Mouse (Mus musculus): ENCODE data around the gene Elane. TPM values are rescaled to one million over a fixed set of nuclear protein-coding genes. Genes with fewer than 3 reads are reported as not detected.

The Elane gene
- total RNA-seq, 2 experiments from 2014 or later = not detected

DNA sequence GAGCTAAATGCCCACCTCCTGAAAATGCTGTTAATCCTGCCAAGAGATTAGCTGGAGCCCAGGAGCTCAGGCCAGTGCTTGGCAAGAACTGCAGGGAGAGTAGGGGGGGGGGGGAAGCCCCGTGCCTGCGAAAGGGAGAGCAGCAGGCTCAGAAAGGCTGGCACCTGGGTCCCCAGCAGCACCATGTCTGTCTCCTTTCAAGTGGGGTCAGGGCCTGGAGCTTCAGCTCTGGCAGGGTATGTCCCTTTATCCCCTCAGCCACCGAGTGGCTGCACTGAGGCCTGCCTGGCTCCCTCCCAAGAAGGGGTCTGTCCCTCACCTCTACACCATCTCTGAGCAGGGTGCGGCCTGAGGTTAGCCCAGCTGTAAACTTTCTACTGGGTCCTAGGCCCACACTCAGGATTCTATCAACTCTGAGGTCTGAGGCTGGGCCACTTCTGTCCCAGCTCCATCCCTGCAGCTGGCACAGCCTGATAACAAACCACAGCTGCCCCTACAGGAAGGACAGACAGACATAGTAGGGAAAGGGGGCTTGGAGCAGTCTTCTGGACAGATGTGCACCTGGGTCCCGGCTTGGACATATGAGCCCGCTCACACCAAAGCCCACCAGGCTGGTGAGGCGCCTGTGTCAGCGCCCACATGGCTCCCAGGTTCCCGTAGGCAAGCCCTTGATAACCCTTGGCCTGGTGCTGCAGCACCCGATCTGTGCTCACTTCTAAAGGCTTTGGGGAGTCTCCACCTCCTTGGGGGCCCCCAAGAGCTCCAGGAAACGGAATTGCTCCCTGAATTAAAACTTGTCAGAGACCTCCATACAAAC, 28.3 kb downstream of the Elane start:
- DNase-seq (ENCODE audit: low spot score) = no peak

DNA sequence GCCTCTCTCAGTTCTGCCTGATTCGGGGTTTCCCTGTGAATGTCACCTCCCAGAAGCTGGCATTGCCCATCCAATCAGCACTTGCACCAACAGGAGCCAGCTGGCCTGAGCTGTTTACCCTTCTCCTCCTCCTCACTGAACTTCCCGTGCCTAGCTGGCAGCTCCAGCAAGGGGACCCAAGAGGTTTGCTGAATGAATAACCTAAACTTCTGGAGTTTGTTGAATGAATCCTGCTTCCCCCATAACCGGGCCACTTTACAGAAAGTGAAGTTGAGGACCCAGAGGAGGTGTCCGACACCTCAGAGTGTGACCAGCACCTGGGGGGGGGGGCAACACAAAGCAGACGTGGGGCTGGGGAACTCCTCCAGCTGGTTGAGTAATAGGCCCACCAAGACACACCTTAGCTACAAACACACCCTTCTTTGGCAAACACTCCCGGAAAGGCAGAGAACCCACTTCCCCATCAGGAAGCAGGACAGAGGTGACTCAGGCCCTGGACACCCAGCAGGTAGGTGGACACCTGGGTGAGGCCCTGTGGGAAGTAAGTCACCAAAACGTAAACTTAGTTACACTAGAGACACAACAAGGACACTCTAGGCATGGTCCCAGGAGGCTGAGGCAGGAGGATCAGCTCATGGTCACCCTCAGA, 29.0 kb downstream of the Elane start:
- DNase-seq (ENCODE audit: low spot score) = no peak

GRCm38 (mm10) chr10:79916081-79916480, 30.0 kb downstream of the Elane start:
- DNase-seq (ENCODE audit: low spot score) = no peak

GRCm38 (mm10) chr10:79916808-79917531, 30.9 kb downstream of the Elane start, which contains the start of gene Kiss1r:
Kiss1r (plus strand) TSS chr10:79916971.
- DNase-seq (ENCODE audit: low spot score) = peak; percentile 85

GRCm38 (mm10) chr10:79917532-79918100, 31.6 kb downstream of the Elane start:
- no peak for DNase-seq (ENCODE audit: low spot score)

GRCm38 (mm10) chr10:79918231-79919078, 32.4 kb downstream of the Elane start:
- no peak for DNase-seq (ENCODE audit: low spot score)

- no peak for DNase-seq (ENCODE audit: low spot score)
Measured at GRCm38 (mm10) chr10:79919251-79919849, 33.3 kb downstream of the Elane start.

DNA sequence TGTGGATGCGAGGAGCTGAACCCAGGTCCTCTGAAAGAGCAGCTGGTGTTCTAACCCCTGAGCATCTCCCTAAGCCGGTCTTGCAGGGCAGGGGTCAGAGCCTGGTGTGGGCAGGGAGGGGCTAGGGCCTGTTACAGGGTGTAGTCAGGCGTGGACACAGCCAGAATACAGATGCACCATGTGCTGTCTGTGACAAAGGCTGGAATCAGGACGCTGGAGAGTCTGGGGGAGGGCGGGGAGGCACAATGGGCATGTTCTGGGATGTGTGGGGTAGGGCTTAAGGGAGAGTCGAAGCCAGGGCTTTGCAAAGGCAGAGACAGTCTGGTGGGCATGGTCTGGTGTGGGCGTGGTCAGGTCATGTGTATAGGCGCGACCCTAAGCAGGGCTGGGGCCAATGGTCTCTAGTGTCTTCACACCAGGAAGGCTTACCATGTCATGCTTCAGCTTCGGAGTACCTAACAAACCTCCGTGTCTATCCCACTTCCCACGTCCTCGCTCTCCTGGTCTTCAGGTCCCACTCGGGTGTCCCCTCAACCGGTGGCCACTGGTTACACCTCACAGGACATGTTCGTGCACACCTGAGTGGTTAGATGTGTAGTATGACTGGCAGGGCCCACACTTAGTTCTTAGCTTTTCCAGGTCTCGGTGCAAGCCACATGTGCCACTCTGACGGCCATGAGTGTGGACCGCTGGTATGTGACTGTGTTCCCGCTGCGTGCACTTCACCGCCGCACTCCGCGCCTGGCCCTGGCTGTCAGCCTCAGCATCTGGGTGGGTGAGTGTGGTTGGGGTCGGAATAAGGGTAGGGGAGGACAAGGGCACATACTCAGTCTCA, 34.2 kb downstream of the Elane start:
- no peak for DNase-seq (ENCODE audit: low spot score)

DNA sequence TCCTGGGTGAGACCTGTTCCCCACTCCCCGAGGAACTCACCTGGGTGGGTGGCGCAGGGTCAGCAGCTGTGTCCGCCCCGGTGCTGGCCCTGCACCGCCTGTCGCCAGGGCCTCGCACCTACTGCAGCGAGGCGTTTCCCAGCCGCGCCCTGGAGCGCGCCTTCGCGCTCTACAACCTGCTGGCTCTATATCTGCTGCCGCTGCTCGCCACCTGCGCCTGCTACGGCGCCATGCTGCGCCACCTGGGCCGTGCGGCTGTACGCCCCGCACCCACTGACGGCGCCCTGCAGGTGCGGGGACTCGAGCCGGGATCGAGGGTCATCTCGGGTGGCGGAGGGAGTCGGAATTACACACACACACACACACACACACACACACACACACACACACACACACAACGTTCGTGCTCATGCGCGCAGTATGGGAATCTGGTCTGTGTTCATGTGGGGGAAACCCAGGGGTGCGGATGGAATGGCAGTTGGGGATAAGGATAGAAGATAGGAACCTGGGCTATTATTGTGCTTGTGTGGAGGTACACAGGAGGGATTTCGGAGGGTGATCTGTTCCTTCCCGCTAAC, 35.0 kb downstream of the Elane start, which contains the start of gene R3hdm4:
Gene R3hdm4 (minus strand): TSS at position 251 of the 578 bp plus-strand sequence.
- no peak for DNase-seq (ENCODE audit: low spot score)

DNA sequence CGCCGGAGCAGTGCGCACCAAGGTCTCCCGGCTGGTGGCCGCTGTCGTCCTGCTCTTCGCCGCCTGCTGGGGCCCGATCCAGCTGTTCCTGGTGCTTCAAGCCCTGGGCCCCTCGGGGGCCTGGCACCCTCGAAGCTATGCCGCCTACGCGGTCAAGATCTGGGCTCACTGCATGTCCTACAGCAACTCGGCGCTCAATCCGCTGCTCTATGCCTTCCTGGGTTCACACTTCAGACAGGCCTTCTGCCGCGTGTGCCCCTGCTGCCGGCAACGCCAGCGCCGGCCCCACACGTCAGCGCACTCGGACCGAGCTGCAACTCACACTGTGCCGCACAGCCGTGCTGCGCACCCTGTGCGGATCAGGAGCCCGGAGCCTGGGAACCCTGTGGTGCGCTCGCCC, 35.5 kb downstream of the Elane start:
- DNase-seq (ENCODE audit: low spot score) = no peak

DNA sequence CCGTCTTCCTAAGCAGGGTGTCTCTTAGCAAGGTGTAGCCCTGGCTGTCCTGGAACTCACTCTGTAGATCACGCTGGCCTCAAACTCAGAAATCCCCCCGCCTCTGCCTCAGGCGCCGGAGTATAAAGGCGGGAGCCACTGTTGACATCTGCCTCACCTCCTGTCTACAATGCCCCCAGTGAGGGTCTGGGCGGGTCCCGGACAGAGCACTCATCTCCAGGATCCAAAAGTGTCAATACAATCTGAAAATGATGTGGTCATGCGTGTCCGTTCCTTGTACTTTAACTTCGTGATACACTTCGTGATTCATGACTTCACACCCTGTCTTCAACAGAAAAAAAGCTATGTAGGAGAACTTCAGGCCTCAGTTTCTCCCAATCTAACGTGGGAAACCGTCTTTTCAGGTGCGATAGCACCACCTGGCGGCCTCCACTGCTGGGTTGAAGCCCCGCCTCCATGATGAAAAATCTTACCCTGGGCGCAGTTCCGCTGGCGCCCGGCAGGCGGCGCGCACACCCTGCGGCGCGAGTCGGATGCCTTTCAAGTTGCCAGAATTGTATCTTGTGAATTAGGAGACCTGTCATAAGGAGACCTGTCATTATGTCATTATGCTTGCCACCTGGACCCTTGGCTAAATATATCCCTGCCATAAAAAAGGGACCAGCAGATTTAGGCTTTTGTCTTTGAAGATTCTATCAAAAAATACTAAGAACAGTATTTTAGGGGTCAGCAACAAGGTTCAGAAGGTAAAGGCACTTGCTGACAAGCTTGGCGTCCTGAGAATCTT, 39.1 kb downstream of the Elane start:
- DNase-seq (ENCODE audit: low spot score) = peak; percentile 95

DNA sequence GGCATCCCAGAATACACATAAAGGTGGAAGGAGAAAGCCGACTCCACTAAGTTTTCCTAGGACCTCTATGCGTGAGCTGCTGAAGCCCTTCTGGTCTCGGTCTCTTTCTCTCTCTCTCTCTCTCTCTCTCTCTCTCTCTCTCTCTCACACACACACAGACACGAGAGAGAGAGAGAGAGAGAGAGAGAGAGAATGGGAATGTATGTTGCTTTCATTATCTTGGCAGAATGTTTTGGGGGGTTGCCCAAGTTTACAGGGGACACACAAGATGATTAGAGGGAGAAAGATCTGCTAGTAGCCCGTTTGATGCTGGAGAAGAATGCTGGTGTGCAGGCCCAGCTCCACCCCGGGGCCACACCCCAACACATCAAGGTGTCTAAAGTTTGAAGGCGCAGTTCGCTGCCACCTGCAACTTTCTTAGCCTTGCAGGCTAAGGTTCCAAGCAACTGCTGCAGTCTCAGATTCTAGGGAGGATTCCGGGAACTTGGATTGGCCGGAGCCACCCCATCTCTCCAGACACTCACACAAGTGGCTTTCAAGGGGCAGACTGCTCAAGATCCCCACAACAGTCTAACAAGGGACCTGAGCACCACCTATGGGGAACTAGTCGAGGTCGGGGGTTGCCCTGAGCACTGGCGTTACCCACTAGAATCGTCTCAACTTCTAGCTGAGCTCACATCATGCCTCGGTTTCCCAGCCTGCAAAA, 39.9 kb downstream of the Elane start:
- no peak for DNase-seq (ENCODE audit: low spot score)

- DNase-seq (ENCODE audit: low spot score) = peak; percentile 87
Measured at GRCm38 (mm10) chr10:79926491-79927323, 40.7 kb downstream of the Elane start, which contains the start of gene Arid3a. Arid3a (plus strand) TSS chr10:79927043.

GRCm38 (mm10) chr10:79927324-79928029, 41.4 kb downstream of the Elane start:
- DNase-seq (ENCODE audit: low spot score) = peak; percentile 38

DNA sequence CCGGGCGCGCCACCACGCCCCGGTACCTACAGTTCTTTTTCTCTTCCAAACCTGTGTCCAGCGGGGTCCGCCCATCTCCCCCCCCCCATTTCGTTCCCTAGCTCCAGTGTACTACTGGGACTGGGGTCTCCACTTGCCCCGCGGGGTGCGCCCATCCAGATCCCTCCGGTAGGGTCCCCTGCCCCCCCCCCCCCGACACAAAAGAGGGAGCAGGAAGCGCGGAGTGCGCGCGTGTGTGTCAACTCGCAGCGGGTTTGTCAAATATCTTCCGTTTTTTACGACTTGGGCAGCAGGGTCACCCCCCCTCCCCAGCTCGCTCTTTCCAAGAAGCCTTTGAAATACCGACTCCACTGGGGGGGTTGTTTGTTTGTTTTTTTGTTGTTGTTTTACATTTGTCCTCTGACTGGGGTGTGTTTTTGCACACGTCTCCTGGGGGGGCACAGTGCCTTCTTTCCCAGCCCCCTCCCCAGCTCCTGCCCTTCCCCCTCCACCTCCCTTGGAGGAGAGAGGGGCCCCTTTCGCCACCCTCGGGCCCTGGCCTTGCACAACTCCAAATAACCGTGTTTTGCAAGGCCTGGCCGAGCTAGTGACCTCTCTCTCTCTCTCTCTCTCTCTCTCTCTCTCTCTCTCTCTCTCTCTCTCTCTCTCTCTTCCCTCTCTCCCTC, 42.1 kb downstream of the Elane start:
- no peak for DNase-seq (ENCODE audit: low spot score)

Data from gastrocnemius, adult 18-20 months (tissue).